Mouse (Mus musculus) hindbrain, postnatal 0 days (tissue): ENCODE measurements around the gene Lingo2. TPM values are rescaled to one million over a fixed set of nuclear protein-coding genes. Genes with fewer than 3 reads are reported as not detected.

Experiments used
- ATAC-seq: fragments of 200-750 bp; cut with Nextera tagmentation; 2 replicates; pipeline ENCODE4 v1.8.0; 2017; ENCODE audit warnings: mild to moderate bottlenecking, moderate TSS enrichment, moderate library complexity
- DNase-seq: peaks from one replicate; pipeline ENCODE4 v3.0.0-alpha.2; 2015; ENCODE audit warnings: low spot score
- H3K27ac ChIP-seq: fragments of 300-500 bp; sonication (generic); 2 replicates; pipeline ENCODE4 v1.5.1; 2014; ENCODE audit warnings: mild to moderate bottlenecking
- H3K27me3 ChIP-seq: fragments of 300-500 bp; sonication (generic); 2 replicates; pipeline ENCODE4 v1.6.1; 2014; ENCODE audit warnings: low read length, mixed read lengths; ENCODE audit not compliant: insufficient read depth
- H3K36me3 ChIP-seq: fragments of 300-500 bp; sonication (generic); 2 replicates; pipeline ENCODE4 v1.6.1; 2014; ENCODE audit warnings: low read length, mixed read lengths; ENCODE audit not compliant: insufficient read depth
- H3K4me1 ChIP-seq: fragments of 300-500 bp; sonication (generic); 2 replicates; pipeline ENCODE4 v1.6.1; 2014; ENCODE audit warnings: antibody characterized with exemption, low read length, mixed read lengths; ENCODE audit not compliant: insufficient read depth
- H3K4me2 ChIP-seq: fragments of 300-500 bp; sonication (generic); 2 replicates; pipeline ENCODE4 v1.6.1; 2014; ENCODE audit warnings: low read depth, mild to moderate bottlenecking, low read length, moderate library complexity, mixed read lengths
- H3K4me3 ChIP-seq: fragments of 300-500 bp; sonication (generic); 2 replicates; pipeline ENCODE4 v1.5.1; 2014; ENCODE audit warnings: low read length
- H3K9ac ChIP-seq: fragments of 300-500 bp; sonication (generic); replicated peaks from 2 replicates; pipeline ENCODE4 v1.6.1; 2014; ENCODE audit warnings: mild to moderate bottlenecking, low read length, moderate library complexity, mixed read lengths
- H3K9me3 ChIP-seq: fragments of 300-500 bp; sonication (generic); 2 replicates; pipeline ENCODE4 v1.6.1; 2016; ENCODE audit warnings: low read length, mixed read lengths
- CTCF ChIP-seq: IDR thresholded peaks from 2 replicates; pipeline ENCODE4 v1.5.1; 2016; ENCODE audit warnings: antibody characterized with exemption, control low read depth, low read depth
- WGBS: fragments of 180-500 bp; shearing (Covaris S2); extraction: QIAGEN DNeasy Blood & Tissue Kit; methylation state at CpG from one replicate; pipeline ENCODE4 v1.1.7; 2014; 5-methylcytosine and 5-hydroxymethylcytosine counted together
- polyA plus RNA-seq: library from polyadenylated mRNA; unstranded; fragments of >200 nt; fragmentation: Nextera tagmentation; extraction: Ambion mirVana; gene quantifications from 2 replicates; pipeline ENCODE4 v1.2.1, GENCODE M21; 2015
- total RNA-seq: library from RNA; depleted of rRNA; stranded (reverse); fragments of >200 nt; gene quantifications from 2 replicates; pipeline ENCODE4 v1.2.3, GENCODE M21; 2014

Gene Lingo2
- total and polyA plus RNA-seq, 2 experiments from 2014 or later = 38.4 to 42.8 TPM

- DNase-seq (peak; percentile 15), ATAC-seq (peak; percentile 40; the same call in 1 of the 2 replicates)
- H3K9ac ChIP-seq = no peak overlapping the region
- peak; percentile 24; the same call in 1 of the 2 replicates for TF ChIP-seq CTCF
- H3K9me3 ChIP-seq = no peaks in the 10 kb centered on the region
- H3K4me3 ChIP-seq = no peak overlapping the region
- no peak overlapping the region for H3K4me2 ChIP-seq
- 16% methylated on average over 5 of the region's 5 CpGs for WGBS
- no peaks in the 10 kb centered on the region for H3K4me1 ChIP-seq
- no peaks in the 10 kb centered on the region for H3K27me3 ChIP-seq
- no peaks in the 10 kb centered on the region for H3K36me3 ChIP-seq
- no peak overlapping the region for H3K27ac ChIP-seq
These were observed 525.4 kb downstream of the Lingo2 start for GRCm38 (mm10) chr4:36426192-36426591.

GRCm38 (mm10) chr4:36407350-36407749, 544.2 kb downstream of the Lingo2 start:
- TF ChIP-seq CTCF = no peak
- H3K27me3 ChIP-seq = no peaks in the 10 kb centered on the region
- H3K4me1 ChIP-seq = no peaks in the 10 kb centered on the region
- H3K4me3 ChIP-seq = no peak overlapping the region
- ATAC-seq (no peak), DNase-seq (no peak)
- no peaks in the 10 kb centered on the region for H3K36me3 ChIP-seq
- WGBS = 93% methylated on average over 3 of the region's 3 CpGs
- H3K4me2 ChIP-seq = no peak overlapping the region
- no peaks in the 10 kb centered on the region for H3K9me3 ChIP-seq
- no peak overlapping the region for H3K9ac ChIP-seq
- H3K27ac ChIP-seq = no peak overlapping the region

DNA sequence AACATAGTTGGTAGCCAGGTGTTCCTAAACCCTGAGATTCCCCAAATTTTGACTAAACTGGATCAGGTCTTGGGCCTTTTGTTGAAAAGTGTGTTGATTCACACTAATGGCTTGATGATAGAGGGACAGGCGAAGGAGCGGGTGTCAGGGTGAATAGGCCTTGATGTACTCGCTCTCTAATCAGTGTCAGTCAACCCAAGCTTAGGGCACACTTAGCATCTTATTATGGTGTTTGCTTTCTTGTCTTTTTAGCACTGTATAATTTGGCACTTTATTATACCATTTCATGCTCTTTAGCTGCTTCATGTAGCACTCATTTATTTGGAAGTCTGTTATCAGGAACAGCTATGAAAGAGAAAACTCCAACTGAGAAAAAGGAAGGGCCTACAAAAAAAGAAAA, 582.6 kb downstream of the Lingo2 start:
- H3K36me3 ChIP-seq = no peaks in the 10 kb centered on the region
- H3K9ac ChIP-seq = no peak overlapping the region
- no peak overlapping the region for H3K4me3 ChIP-seq
- no peaks in the 10 kb centered on the region for H3K4me1 ChIP-seq
- TF ChIP-seq CTCF = no peak
- WGBS = 90% methylated on average over 3 of the region's 3 CpGs
- H3K27ac ChIP-seq = no peak overlapping the region
- no peaks in the 10 kb centered on the region for H3K27me3 ChIP-seq
- no peak overlapping the region for H3K4me2 ChIP-seq
- ATAC-seq = no peak
- H3K9me3 ChIP-seq = no peaks in the 10 kb centered on the region
- DNase-seq = no peak

GRCm38 (mm10) chr4:36354401-36354800, 597.1 kb downstream of the Lingo2 start:
- Histone ChIP-seq H3K27ac (no peak overlapping the region), H3K4me3 (no peak overlapping the region), H3K27me3 (no peaks in the 10 kb centered on the region), H3K9me3 (no peaks in the 10 kb centered on the region), H3K4me1 (no peaks in the 10 kb centered on the region), H3K4me2 (no peak overlapping the region), H3K9ac (no peak overlapping the region), H3K36me3 (no peaks in the 10 kb centered on the region)
- DNase-seq (no peak), ATAC-seq (no peak)
- WGBS = 68% methylated on average over 2 of the region's 2 CpGs
- no peak for TF ChIP-seq CTCF

- no peak overlapping the region for H3K27ac ChIP-seq
- H3K27me3 ChIP-seq = no peaks in the 10 kb centered on the region
- DNase-seq (no peak), ATAC-seq (no peak)
- no peak overlapping the region for H3K4me3 ChIP-seq
- TF ChIP-seq CTCF = no peak
- no peak overlapping the region for H3K4me2 ChIP-seq
- 92% methylated on average over 1 of the region's 1 CpGs for WGBS
- no peaks in the 10 kb centered on the region for H3K4me1 ChIP-seq
- H3K36me3 ChIP-seq = no peaks in the 10 kb centered on the region
- no peaks in the 10 kb centered on the region for H3K9me3 ChIP-seq
- no peak overlapping the region for H3K9ac ChIP-seq
These were observed 619.8 kb downstream of the Lingo2 start for GRCm38 (mm10) chr4:36331741-36332140.

DNA sequence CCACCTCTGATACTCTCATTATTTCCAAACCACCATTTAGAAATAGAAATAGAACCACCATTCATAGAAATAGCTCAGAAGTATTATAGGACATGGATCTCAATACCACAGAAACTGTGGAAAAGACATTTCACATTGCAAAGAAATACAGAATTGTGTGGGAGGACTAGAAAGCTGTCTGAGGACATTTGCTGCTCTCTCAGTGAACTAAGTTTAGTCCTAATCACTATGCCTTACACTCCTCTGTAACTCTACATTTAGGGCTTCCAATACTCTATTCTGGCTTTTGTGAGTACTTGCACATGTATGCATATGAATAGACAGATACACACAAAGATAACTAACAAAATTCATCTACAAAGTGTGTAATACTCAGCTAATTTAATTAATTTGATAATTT, 625.9 kb downstream of the Lingo2 start:
- Histone ChIP-seq H3K27ac (no peak overlapping the region), H3K4me2 (no peak overlapping the region), H3K9me3 (no peaks in the 10 kb centered on the region), H3K4me1 (no peaks in the 10 kb centered on the region), H3K9ac (no peak overlapping the region), H3K36me3 (no peaks in the 10 kb centered on the region), H3K27me3 (no peaks in the 10 kb centered on the region), H3K4me3 (no peak overlapping the region)
- no peak for DNase-seq
- ATAC-seq = no peak
- no peak for TF ChIP-seq CTCF

GRCm38 (mm10) chr4:36313067-36313466, 638.5 kb downstream of the Lingo2 start:
- Histone ChIP-seq H3K4me2 (no peak overlapping the region), H3K27ac (no peak overlapping the region), H3K9me3 (no peaks in the 10 kb centered on the region), H3K9ac (no peak overlapping the region), H3K36me3 (no peaks in the 10 kb centered on the region), H3K27me3 (no peaks in the 10 kb centered on the region), H3K4me3 (no peak overlapping the region), H3K4me1 (no peaks in the 10 kb centered on the region)
- TF ChIP-seq CTCF = no peak
- ATAC-seq (no peak), DNase-seq (no peak)
- 71% methylated on average over 2 of the region's 2 CpGs for WGBS
